Mouse (Mus musculus): ENCODE results near the gene Polg2.
"Not testable (repeated sequence)": the region's sequence is repeated elsewhere in the genome, so short reads cannot be mapped to it uniquely, and the experiment has no call there.

DNA sequence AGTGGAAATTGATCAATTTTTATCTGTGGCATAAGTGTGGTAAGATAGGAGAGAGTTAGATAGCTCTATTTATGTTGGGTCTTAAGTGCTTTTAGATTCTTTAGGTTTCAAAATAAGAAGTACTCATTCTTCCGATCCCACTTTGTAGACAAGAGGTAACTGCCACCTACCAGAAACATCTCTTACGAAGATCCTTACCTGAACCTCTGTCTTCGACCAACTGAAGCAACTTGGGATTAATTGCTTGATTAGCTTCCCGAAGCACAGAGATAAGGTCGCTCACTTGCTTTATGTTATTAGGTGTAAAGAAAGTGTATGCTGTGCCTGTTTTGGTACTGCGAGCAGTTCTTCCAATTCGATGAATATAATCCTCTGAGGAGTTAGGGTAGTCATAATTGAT lies 2.9 kb upstream of the Polg2 start:
- not testable (repeated sequence) for TF ChIP-seq CTCF, EP300 (IDR thresholded peaks at IDR 0.05)
